Mouse (Mus musculus) hindbrain, embryonic 11.5 days (tissue): ENCODE results near the gene Cacnb2. TPM values are rescaled to one million over a fixed set of nuclear protein-coding genes. Genes with fewer than 3 reads are reported as not detected.

ENCODE experiments used
- ATAC-seq: fragments of 200-750 bp; cut with Nextera tagmentation; 2 replicates; pipeline ENCODE4 v1.8.0; 2017; ENCODE audit warnings: mild to moderate bottlenecking, moderate TSS enrichment, moderate library complexity; ENCODE audit not compliant: low FRiP score
- DNase-seq: peaks from one replicate; pipeline ENCODE4 v3.0.0-alpha.2; 2015; ENCODE audit warnings: low spot score
- H3K27ac ChIP-seq: fragments of 300-500 bp; sonication (generic); 2 replicates; pipeline ENCODE4 v1.5.1; 2014; ENCODE audit warnings: mild to moderate bottlenecking, low read depth, low read length
- H3K27me3 ChIP-seq: fragments of 300-500 bp; sonication (generic); 2 replicates; pipeline ENCODE4 v1.6.1; 2014; ENCODE audit warnings: mild to moderate bottlenecking, low read length, moderate library complexity, mixed read lengths; ENCODE audit not compliant: control insufficient read depth, insufficient read depth
- H3K36me3 ChIP-seq: fragments of 300-500 bp; sonication (generic); 2 replicates; pipeline ENCODE4 v1.6.1; 2014; ENCODE audit warnings: mild to moderate bottlenecking, low read length, moderate library complexity, mixed read lengths; ENCODE audit not compliant: control insufficient read depth, insufficient read depth
- H3K4me1 ChIP-seq: fragments of 300-500 bp; sonication (generic); replicated peaks from 2 replicates; pipeline ENCODE4 v1.6.1; 2014; ENCODE audit warnings: low read length, mixed read lengths; ENCODE audit not compliant: control insufficient read depth, insufficient read depth
- H3K4me2 ChIP-seq: fragments of 300-500 bp; sonication (generic); replicated peaks from 2 replicates; pipeline ENCODE4 v1.6.1; 2014; ENCODE audit warnings: mild to moderate bottlenecking, low read depth, low read length
- H3K4me3 ChIP-seq: fragments of 300-500 bp; sonication (generic); 2 replicates; pipeline ENCODE4 v1.5.1; 2014; ENCODE audit warnings: low read depth, low read length
- H3K9ac ChIP-seq: fragments of 300-500 bp; sonication (generic); 2 replicates; pipeline ENCODE4 v1.6.1; 2014; ENCODE audit warnings: low read depth, low read length
- H3K9me3 ChIP-seq: fragments of 300-500 bp; sonication (generic); 2 replicates; pipeline ENCODE4 v1.6.1; 2016; ENCODE audit warnings: low read length; ENCODE audit not compliant: control insufficient read depth
- WGBS: fragments of 180-500 bp; shearing (Covaris S2); extraction: QIAGEN DNeasy Blood & Tissue Kit; methylation state at CpG from one replicate; pipeline ENCODE4 v1.1.7; 2014; 5-methylcytosine and 5-hydroxymethylcytosine counted together
- polyA plus RNA-seq: library from polyadenylated mRNA; unstranded; fragments of >200 nt; fragmentation: Nextera tagmentation; extraction: Ambion mirVana; gene quantifications from 2 replicates; pipeline ENCODE4 v1.2.1, GENCODE M21; 2014

The Cacnb2 gene
- polyA plus RNA-seq, 1 experiment from 2014 or later = 2.8 TPM

DNA sequence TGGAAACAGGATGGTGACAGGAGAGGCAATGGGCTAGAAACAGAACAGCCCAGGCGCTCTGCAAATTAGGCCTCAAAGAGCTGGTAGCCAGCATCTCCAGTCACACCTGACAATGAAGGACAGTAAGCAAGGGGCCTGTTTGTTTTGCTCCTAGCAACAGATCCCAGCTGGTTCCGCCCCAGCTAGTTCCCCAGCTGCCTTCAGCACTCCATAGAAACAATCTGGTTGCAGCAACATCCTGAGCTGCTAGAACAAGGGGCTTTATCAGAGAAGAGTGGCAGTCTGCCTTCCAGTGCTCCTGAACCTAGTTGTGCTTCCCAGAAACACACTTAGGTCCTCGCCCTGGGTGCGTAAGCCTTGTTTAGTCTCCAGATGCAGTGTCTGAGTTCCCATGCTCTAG, 5.7 kb downstream of the Cacnb2 start:
- ATAC-seq (no peak), DNase-seq (peak; percentile 49)
- Histone ChIP-seq H3K27ac (no peak overlapping the region), H3K27me3 (peaks cover 2% of the 10 kb centered on the region), H3K4me1 (no peaks in the 10 kb centered on the region; the same call in 1 of the 2 replicates), H3K9ac (no peak overlapping the region), H3K4me3 (no peak overlapping the region), H3K36me3 (no peaks in the 10 kb centered on the region), H3K9me3 (no peaks in the 10 kb centered on the region), H3K4me2 (no peak overlapping the region)
- WGBS = 31% methylated on average over 4 of the region's 4 CpGs

DNA sequence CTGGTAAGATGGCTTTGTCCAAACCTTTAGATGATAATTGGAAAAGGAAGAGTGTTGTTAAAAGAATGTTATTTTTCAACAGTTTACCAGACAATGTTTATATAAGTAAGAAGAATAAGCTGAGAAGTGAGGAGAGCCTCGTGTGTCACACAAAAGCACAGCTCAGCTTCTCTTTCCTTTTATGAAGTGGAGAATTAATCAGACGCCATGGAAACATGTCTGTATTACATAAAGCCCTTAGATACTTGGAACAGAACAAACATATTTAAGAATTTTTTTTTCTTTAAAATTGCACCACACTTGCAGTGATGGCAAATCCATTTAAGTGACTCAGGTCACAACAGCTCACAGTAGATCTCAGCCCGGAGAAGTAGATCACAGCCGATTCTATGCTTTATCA, 9.8 kb downstream of the Cacnb2 start:
- no peaks in the 10 kb centered on the region for H3K4me1 ChIP-seq
- ATAC-seq (no peak), DNase-seq (no peak)
- H3K4me3 ChIP-seq = no peak overlapping the region
- H3K9me3 ChIP-seq = no peaks in the 10 kb centered on the region
- no peaks in the 10 kb centered on the region for H3K36me3 ChIP-seq
- whole genome bisulfite sequencing = 66% methylated on average over 4 of the region's 4 CpGs
- H3K27me3 ChIP-seq = no peaks in the 10 kb centered on the region
- no peak overlapping the region for H3K9ac ChIP-seq
- H3K4me2 ChIP-seq = no peak overlapping the region
- no peak overlapping the region for H3K27ac ChIP-seq

DNA sequence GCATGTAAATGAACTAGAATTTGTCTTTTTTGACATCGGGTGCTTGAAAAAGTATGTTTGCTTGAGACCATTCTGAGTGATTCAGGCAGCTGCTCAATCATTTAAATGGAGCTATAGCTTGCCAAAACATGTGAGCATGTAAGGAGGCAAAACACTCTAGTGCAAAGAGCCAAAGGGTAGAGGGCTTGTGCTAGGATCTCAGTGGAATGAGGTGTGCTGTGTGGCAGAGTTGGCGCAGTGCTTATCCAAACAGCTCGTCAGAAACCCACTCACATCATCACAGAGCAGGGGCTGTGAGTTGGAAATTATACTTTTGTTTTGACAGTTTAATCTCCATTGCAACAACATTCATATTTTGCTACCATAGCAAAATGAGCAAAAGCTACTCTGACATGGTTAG, 13.5 kb downstream of the Cacnb2 start:
- Histone ChIP-seq H3K4me1 (no peaks in the 10 kb centered on the region), H3K36me3 (no peaks in the 10 kb centered on the region), H3K4me2 (no peak overlapping the region), H3K4me3 (no peak overlapping the region), H3K9ac (no peak overlapping the region), H3K27ac (no peak overlapping the region), H3K9me3 (no peaks in the 10 kb centered on the region), H3K27me3 (no peaks in the 10 kb centered on the region)
- ATAC-seq (no peak), DNase-seq (no peak)
- 89% methylated on average over 3 of the region's 3 CpGs for WGBS

DNA sequence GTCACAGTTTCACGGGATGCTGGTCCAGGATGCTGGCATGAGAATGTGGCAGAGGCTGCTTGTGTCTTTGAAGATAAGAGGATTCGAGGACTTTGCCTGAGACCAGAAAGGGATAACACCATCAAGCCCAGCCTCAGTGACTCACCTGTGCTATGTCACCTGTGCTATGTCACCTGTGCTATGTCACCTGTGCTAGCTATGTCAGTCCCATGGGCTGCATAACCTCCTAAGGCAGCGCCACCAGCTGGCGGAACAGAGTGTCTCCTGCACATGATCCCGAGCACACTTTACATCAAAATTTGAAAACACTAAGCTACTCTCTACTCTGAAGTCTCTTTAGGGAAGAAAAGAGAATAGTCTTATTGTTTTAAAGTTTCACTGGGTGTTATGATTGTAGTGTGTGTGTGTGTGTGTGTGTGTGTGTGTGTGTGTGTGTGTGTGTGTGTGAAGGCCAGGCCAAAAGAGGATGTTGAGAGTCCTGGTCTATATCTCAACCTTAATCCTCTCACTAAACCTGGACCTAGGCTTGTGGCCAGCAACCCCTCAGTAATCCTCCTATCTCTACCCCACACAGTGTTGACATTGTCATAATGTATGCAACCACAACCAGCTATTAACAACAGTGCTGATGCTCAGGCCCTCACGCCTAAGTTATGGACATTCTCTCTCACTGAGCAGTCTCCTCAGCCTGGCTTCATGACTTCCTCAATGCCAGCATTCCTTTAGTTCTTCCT, 17.4 kb downstream of the Cacnb2 start:
- H3K9me3 ChIP-seq = no peaks in the 10 kb centered on the region
- WGBS = 83% methylated on average over 6 of the region's 6 CpGs
- H3K4me3 ChIP-seq = no peak overlapping the region
- DNase-seq = no peak
- no peak overlapping the region for H3K27ac ChIP-seq
- H3K4me1 ChIP-seq = no peaks in the 10 kb centered on the region
- no peak overlapping the region for H3K4me2 ChIP-seq
- H3K9ac ChIP-seq = no peak overlapping the region
- H3K27me3 ChIP-seq = no peaks in the 10 kb centered on the region
- H3K36me3 ChIP-seq = no peaks in the 10 kb centered on the region
- no peak for ATAC-seq

DNA sequence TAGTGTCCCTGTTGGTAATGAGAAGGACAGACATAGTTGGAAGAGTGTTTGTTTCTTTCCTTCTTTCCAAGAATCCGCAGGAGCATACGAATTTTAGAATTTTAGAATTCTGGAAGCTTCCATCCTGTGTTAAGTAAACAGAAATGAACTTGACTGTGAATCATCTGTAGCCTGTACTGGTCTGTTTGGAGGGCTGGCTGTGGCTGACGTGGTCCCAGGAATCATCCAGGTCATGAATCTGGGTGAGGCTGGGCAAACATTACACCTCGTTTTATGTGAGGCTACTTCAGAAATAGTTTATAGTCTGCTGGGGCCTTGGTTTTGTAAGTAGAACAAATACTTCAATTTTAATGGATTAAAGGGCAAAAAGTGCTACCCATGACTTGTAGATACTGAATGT, 18.0 kb downstream of the Cacnb2 start:
- ATAC-seq (no peak), DNase-seq (no peak)
- Histone ChIP-seq H3K9ac (no peak overlapping the region), H3K4me3 (no peak overlapping the region), H3K9me3 (no peaks in the 10 kb centered on the region), H3K27me3 (no peaks in the 10 kb centered on the region), H3K4me1 (no peaks in the 10 kb centered on the region), H3K36me3 (no peaks in the 10 kb centered on the region), H3K27ac (no peak overlapping the region), H3K4me2 (no peak overlapping the region)
- 90% methylated on average over 4 of the region's 4 CpGs for WGBS

DNA sequence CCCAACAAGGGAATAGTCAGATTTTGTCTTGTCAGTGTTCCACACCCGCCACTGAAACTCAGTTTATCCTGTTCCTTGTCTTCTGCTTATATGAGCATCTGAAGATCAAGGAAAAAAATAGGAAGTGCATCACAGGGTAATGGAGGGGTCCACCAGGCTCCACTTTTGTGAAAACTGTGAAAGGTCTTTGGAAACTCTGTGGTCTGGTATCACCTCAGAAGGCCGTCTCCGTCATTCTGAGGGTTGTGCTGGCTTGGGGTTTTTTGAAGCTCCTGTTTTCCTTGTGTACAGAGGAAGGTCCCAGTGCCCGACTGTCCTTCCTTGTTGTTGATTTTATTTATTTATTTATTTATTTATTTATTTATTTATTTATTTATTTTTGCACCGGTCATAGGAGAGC, 20.9 kb downstream of the Cacnb2 start:
- no peaks in the 10 kb centered on the region for H3K4me1 ChIP-seq
- 91% methylated on average over 5 of the region's 5 CpGs for WGBS
- no peak for ATAC-seq
- H3K4me2 ChIP-seq = no peak overlapping the region
- no peak overlapping the region for H3K9ac ChIP-seq
- H3K27ac ChIP-seq = no peak overlapping the region
- no peaks in the 10 kb centered on the region for H3K9me3 ChIP-seq
- H3K4me3 ChIP-seq = no peak overlapping the region
- H3K27me3 ChIP-seq = no peaks in the 10 kb centered on the region
- H3K36me3 ChIP-seq = no peaks in the 10 kb centered on the region
- DNase-seq = no peak

DNA sequence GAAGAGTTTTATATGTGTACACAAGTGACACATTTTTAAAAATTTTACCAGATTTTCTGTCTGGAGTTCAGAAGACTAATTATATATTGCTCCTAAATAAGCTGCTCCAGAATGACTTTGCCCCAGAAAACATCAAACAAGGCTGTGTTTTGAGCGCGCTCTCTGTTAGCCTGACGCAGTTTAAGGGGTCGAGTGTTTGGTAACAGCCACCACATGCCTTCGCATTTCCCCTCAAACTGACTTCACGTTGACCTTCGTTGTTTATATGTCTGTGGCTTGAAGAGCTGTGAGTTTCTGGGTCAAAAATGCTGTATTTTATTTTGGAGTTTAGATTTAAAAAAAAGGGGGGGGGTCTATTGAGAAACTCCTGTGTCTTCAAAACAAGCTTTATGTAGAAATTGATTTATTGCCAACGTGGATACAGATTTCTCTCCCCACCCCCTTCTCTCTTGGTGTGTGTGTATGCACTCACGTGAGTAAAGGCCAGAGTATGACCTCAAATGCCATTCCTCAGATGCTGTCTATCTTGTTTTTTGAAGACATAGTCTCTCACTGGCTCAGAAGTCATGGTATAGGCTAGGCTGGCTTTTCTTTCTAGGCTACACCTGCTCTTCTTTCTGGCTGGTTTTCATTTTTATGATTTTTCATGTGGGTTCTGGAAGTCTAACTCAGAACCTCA, 27.1 kb downstream of the Cacnb2 start:
- no peaks in the 10 kb centered on the region for H3K4me1 ChIP-seq
- 83% methylated on average over 9 of the region's 9 CpGs for WGBS
- H3K4me2 ChIP-seq = no peak overlapping the region
- H3K4me3 ChIP-seq = no peak overlapping the region
- no peak for ATAC-seq
- no peak overlapping the region for H3K9ac ChIP-seq
- H3K9me3 ChIP-seq = no peaks in the 10 kb centered on the region
- DNase-seq = no peak
- no peak overlapping the region for H3K27ac ChIP-seq
- no peaks in the 10 kb centered on the region for H3K36me3 ChIP-seq
- H3K27me3 ChIP-seq = no peaks in the 10 kb centered on the region

DNA sequence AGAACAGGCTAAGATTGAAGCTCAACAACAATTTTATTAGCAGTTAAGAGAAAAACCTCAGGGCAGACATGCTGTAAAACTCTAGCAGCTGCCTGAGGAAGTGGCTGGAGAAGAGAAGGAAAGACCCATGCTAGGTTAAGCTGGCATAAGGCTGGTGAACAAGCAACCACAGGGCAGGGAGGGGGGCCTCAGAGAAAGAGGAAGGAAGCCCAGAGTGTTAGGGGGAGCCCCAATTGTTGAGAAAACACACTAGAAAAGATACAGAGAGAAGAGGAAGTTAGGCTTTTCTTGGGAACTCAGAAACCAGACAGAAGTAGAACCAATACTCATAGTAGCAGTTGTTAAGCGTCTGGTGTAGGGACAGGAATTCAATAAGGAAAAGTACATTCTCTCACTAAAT, 28.7 kb downstream of the Cacnb2 start:
- no peak overlapping the region for H3K9ac ChIP-seq
- no peak overlapping the region for H3K4me3 ChIP-seq
- no peak for DNase-seq
- no peak overlapping the region for H3K27ac ChIP-seq
- H3K9me3 ChIP-seq = no peaks in the 10 kb centered on the region
- no peaks in the 10 kb centered on the region for H3K36me3 ChIP-seq
- H3K4me1 ChIP-seq = no peaks in the 10 kb centered on the region
- H3K4me2 ChIP-seq = no peak overlapping the region
- no peaks in the 10 kb centered on the region for H3K27me3 ChIP-seq
- 96% methylated on average over 1 of the region's 1 CpGs for WGBS
- no peak for ATAC-seq

DNA sequence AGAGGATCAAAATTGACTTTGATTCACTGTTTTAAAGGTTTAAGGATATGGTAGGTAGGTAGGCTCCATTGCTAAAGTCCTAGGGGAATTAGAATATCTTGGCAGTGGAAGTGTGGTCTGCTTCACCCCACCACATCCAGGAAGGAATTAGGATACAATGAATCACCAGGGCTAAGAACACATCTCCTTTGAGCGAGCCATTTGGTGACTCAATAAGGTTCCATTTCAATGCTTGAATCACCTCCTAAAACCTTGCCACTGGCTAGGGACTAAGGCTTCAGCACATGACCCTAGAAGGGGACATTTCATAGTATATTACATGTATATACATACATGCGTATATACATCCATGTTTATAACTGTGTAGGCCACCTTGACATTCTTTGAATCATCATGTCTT, 30.3 kb downstream of the Cacnb2 start:
- Histone ChIP-seq H3K27me3 (no peaks in the 10 kb centered on the region), H3K9me3 (no peaks in the 10 kb centered on the region), H3K27ac (no peak overlapping the region), H3K36me3 (no peaks in the 10 kb centered on the region), H3K4me3 (no peak overlapping the region), H3K4me2 (no peak overlapping the region), H3K9ac (no peak overlapping the region), H3K4me1 (no peaks in the 10 kb centered on the region)
- DNase-seq (no peak), ATAC-seq (no peak)
- WGBS = 97% methylated on average over 2 of the region's 2 CpGs
